Mouse (Mus musculus) ES-E14 (cell line): ENCODE results near the gene Ccdc57.

Source experiments
- CHD2 ChIP-seq: IDR thresholded peaks from 2 replicates; pipeline ENCODE4 v1.6.1; 2014; ENCODE audit warnings: mild to moderate bottlenecking, low read depth, low read length, inconsistent platforms
- MAFK ChIP-seq: IDR thresholded peaks from 2 replicates; pipeline ENCODE4 v1.6.1; 2014; ENCODE audit warnings: mild to moderate bottlenecking, low read depth, low read length, inconsistent platforms; ENCODE audit not compliant: insufficient read depth
- ZC3H11A ChIP-seq: IDR thresholded peaks from 2 replicates; pipeline ENCODE4 v1.6.1; 2012; ENCODE audit warnings: low read depth, mild to moderate bottlenecking, inconsistent platforms, low read length, borderline replicate concordance
- ZNF384 ChIP-seq: IDR thresholded peaks from 2 replicates; pipeline ENCODE4 v1.6.1; 2012; ENCODE audit warnings: low read depth, low read length, inconsistent platforms

DNA sequence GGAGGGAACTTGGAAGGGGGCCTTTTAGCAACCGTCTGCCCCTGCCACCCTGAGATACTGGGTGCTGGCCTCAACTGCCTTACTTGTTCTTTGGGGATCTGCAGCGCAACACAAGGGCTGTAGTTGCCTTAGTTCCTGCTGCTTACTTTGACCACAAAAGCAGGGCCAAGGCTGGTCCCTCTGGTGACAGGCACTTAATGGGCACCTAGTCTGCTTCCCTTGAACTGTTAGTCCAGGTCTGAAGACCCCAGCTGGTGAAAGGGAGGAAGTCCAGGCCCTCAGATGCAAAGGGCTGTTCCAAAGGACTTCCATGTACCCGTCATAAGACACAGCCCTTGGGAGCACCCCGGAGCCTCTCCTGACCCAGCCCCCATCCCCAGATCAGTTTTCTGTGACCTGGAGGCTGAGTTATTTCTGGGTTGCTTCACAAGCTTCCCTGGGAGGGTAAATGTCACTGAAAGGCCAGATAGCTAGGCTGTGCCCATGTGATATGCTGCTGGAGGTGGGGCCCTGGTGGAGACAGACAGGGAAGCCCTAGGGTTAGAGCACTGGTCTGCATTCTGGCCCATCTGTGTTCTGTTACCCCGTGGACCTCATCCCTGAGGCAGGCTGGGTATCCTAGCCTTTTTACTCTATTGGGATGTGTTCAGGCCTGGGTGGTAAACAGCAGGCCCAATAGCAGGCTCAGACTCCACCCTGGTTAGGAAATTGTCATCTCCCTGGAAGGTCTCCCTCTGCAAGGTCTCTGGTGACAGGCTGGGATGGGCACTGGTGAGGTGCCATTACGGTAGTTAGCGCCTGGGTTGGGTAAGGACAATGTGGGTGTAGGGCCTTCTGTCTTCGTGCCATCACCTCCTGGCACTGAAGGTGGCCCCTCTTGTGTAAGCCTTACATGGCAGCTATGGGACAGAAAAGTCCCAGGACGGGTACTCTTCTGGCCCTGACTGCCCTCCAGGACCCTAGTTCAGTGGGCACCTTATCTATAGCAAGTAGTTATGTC is 19.4 kb upstream of the Ccdc57 start:
- TF ChIP-seq ZC3H11A: no peak
- no peak for TF ChIP-seq ZNF384
- no peak for TF ChIP-seq CHD2
- TF ChIP-seq MAFK: no peak
